Mouse (Mus musculus): ENCODE data around the gene Edem3.

GRCm38 (mm10) chr1:151766166-151766565, 11.0 kb downstream of the Edem3 start:
- TF ChIP-seq EP300 (IDR thresholded peaks at IDR 0.05; ENCODE audit: insufficient read depth, low read depth, low read length) (no peak), CTCF (IDR thresholded peaks at IDR 0.05; ENCODE audit: low read depth, low read length) (no peak)
